Mouse (Mus musculus): ENCODE data around the gene Rfc5. TPM values are rescaled to one million over a fixed set of nuclear protein-coding genes. Genes with fewer than 3 reads are reported as not detected.

The Rfc5 gene
- polyA plus RNA-seq, 1 experiment from 2014 or later, result 73.7 TPM

DNA sequence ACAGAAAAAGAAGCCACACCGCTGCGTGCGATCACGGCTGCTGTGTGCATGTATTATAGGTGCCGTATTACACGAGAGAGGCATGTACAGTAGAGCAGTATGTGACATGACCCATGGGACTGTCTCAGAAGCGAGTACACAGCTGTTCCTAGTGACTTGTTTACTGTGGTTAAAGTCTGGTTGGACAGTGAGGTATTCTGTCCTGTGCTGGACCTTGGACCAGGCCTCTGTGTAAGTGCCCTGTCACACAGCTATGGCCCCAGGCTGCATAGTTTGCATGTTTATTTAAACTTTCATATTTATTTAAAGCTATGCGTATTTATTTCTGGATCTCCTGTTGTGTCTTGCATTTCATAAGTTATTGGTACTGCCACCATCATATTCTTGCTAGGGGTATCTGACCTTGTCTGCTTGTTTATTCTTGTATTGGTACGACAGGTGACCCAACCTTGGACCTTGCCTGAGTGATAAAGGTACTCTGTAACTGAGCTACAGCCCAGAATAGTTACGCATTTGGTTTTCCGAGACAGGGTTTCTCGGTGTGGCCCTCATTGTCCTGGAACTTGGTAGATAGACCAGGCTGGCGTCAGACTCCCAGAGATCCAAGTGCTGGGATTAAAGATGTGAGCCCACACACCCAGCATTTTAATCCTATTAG, 22.8 kb downstream of the Rfc5 start:
- H3K27ac ChIP-seq (ENCODE audit: low read depth, low read length), result no peak overlapping the region
- no peaks in the 10 kb centered on the region for H3K27me3 ChIP-seq (ENCODE audit: control insufficient read depth, insufficient read depth, low read length)
- ATAC-seq (replicated peaks; ENCODE audit: insufficient number of reproducible peaks, low FRiP score, low TSS enrichment), result no peak
- no peak overlapping the region for H3K9ac ChIP-seq (ENCODE audit: low read depth, low read length)
- no peak overlapping the region for H3K4me3 ChIP-seq (ENCODE audit: low read depth, low read length)
- peaks cover 24% of the 10 kb centered on the region for H3K36me3 ChIP-seq (ENCODE audit: control insufficient read depth, insufficient read depth, low read length)
- H3K9me3 ChIP-seq (replicated peaks; ENCODE audit: control insufficient read depth, low read length), result no peaks in the 10 kb centered on the region
- H3K4me1 ChIP-seq (ENCODE audit: control insufficient read depth, insufficient read depth, low read length), result peaks cover 23% of the 10 kb centered on the region
- WGBS (ENCODE audit: insufficient replicate concordance), result 92% methylated on average over 13 of the region's 13 CpGs
- no peak overlapping the region for H3K4me2 ChIP-seq

- Histone ChIP-seq H3K27me3 (ENCODE audit: control insufficient read depth, insufficient read depth, low read length) (no peaks in the 10 kb centered on the region), H3K4me2 (no peak overlapping the region), H3K27ac (ENCODE audit: low read depth, low read length) (no peak overlapping the region), H3K9me3 (replicated peaks; ENCODE audit: control insufficient read depth, low read length) (no peaks in the 10 kb centered on the region), H3K36me3 (ENCODE audit: control insufficient read depth, insufficient read depth, low read length) (peaks cover 21% of the 10 kb centered on the region), H3K4me1 (ENCODE audit: control insufficient read depth, insufficient read depth, low read length) (peaks cover 36% of the 10 kb centered on the region), H3K9ac (ENCODE audit: low read depth, low read length) (no peak overlapping the region), H3K4me3 (ENCODE audit: low read depth, low read length) (no peak overlapping the region)
- no peak for ATAC-seq (replicated peaks; ENCODE audit: insufficient number of reproducible peaks, low FRiP score, low TSS enrichment)
- 77% methylated on average over 3 of the region's 3 CpGs for WGBS (ENCODE audit: insufficient replicate concordance)
These were observed 24.0 kb downstream of the Rfc5 start for GRCm38 (mm10) chr5:117364821-117365220.

GRCm38 (mm10) chr5:117363066-117363782, 25.6 kb downstream of the Rfc5 start:
- Histone ChIP-seq H3K4me3 (ENCODE audit: low read depth, low read length) (no peak overlapping the region), H3K9ac (ENCODE audit: low read depth, low read length) (0 out of 2 replicates have a peak overlapping the region, but pooled peaks have one; percentile 46), H3K27ac (ENCODE audit: low read depth, low read length) (peak overlapping the region; percentile 35; the same call in 1 of the 2 replicates), H3K27me3 (ENCODE audit: control insufficient read depth, insufficient read depth, low read length) (no peaks in the 10 kb centered on the region), H3K9me3 (replicated peaks; ENCODE audit: control insufficient read depth, low read length) (no peaks in the 10 kb centered on the region), H3K4me2 (peak overlapping the region; percentile 16; the same call in 1 of the 2 replicates), H3K36me3 (ENCODE audit: control insufficient read depth, insufficient read depth, low read length) (peaks cover 11% of the 10 kb centered on the region; the same call in 1 of the 2 replicates), H3K4me1 (ENCODE audit: control insufficient read depth, insufficient read depth, low read length) (peaks cover 45% of the 10 kb centered on the region)
- ATAC-seq (replicated peaks; ENCODE audit: insufficient number of reproducible peaks, low FRiP score, low TSS enrichment), result peak; percentile 50; the same call in 1 of the 2 replicates
- 42% methylated on average over 15 of the region's 15 CpGs for WGBS (ENCODE audit: insufficient replicate concordance)

GRCm38 (mm10) chr5:117361590-117361989, 27.3 kb downstream of the Rfc5 start:
- Histone ChIP-seq H3K9me3 (replicated peaks; ENCODE audit: control insufficient read depth, low read length) (no peaks in the 10 kb centered on the region), H3K9ac (ENCODE audit: low read depth, low read length) (no peak overlapping the region), H3K4me2 (no peak overlapping the region), H3K36me3 (ENCODE audit: control insufficient read depth, insufficient read depth, low read length) (peaks cover 9% of the 10 kb centered on the region; the same call in 1 of the 2 replicates), H3K27me3 (ENCODE audit: control insufficient read depth, insufficient read depth, low read length) (no peaks in the 10 kb centered on the region), H3K27ac (ENCODE audit: low read depth, low read length) (no peak overlapping the region), H3K4me1 (ENCODE audit: control insufficient read depth, insufficient read depth, low read length) (peaks cover 49% of the 10 kb centered on the region), H3K4me3 (ENCODE audit: low read depth, low read length) (no peak overlapping the region)
- ATAC-seq (replicated peaks; ENCODE audit: insufficient number of reproducible peaks, low FRiP score, low TSS enrichment), result no peak
- 81% methylated on average over 4 of the region's 4 CpGs for WGBS (ENCODE audit: insufficient replicate concordance)

- ATAC-seq (replicated peaks; ENCODE audit: insufficient number of reproducible peaks, low FRiP score, low TSS enrichment), result peak; percentile 49
- Histone ChIP-seq H3K27ac (ENCODE audit: low read depth, low read length) (peak overlapping the region; percentile 87), H3K36me3 (ENCODE audit: control insufficient read depth, insufficient read depth, low read length) (peaks cover 5% of the 10 kb centered on the region; the same call in 1 of the 2 replicates), H3K4me1 (ENCODE audit: control insufficient read depth, insufficient read depth, low read length) (peaks cover 51% of the 10 kb centered on the region), H3K4me2 (peak overlapping the region; percentile 49), H3K27me3 (ENCODE audit: control insufficient read depth, insufficient read depth, low read length) (no peaks in the 10 kb centered on the region), H3K9ac (ENCODE audit: low read depth, low read length) (peak overlapping the region; percentile 63; the same call in 1 of the 2 replicates), H3K9me3 (replicated peaks; ENCODE audit: control insufficient read depth, low read length) (no peaks in the 10 kb centered on the region), H3K4me3 (ENCODE audit: low read depth, low read length) (no peak overlapping the region; the same call in 1 of the 2 replicates)
- WGBS (ENCODE audit: insufficient replicate concordance), result 27% methylated on average over 13 of the region's 13 CpGs
These were observed 28.0 kb downstream of the Rfc5 start for GRCm38 (mm10) chr5:117360631-117361541.

- H3K4me1 ChIP-seq (ENCODE audit: control insufficient read depth, insufficient read depth, low read length), result peaks cover 53% of the 10 kb centered on the region
- ATAC-seq (replicated peaks; ENCODE audit: insufficient number of reproducible peaks, low FRiP score, low TSS enrichment), result no peak
These were observed 28.7 kb downstream of the Rfc5 start for GRCm38 (mm10) chr5:117360228-117360515.

DNA sequence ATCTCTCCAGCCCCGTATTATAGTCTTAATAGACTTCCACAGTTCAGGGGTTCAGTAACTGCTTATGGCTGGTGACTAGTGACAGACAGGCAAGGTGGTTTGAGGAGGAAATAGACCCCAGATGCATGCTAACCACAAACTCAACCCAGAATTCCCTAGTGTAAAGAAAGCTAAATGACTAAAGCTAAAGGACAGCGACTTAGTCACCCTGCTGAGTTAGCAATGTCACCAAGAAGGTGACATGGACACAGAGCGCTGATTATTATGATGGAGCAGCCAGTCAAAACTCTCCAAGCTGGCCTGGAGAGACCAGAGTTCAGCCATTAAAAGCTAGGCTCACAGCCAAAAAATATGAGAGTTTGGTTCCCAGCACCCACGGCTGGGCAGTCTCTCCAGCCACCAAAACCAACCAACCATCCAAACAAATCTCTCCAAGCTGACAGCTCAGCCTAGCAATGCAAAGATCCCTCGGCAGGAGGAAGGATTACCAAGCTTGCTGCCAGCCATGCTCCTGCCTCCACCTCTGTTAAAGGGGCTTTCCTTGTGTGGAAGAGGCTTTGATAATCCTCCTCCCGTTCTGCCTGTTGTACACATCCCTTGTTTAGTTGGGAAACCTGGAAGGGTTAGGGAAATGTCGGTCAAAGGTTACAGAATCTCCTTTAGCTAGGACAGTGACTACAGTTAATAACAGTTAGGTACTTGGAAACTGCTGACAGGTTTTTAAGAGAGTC, 29.2 kb downstream of the Rfc5 start:
- H3K27me3 ChIP-seq (ENCODE audit: control insufficient read depth, insufficient read depth, low read length), result no peaks in the 10 kb centered on the region
- peaks cover 53% of the 10 kb centered on the region for H3K4me1 ChIP-seq (ENCODE audit: control insufficient read depth, insufficient read depth, low read length)
- 41% methylated on average over 7 of the region's 7 CpGs for WGBS (ENCODE audit: insufficient replicate concordance)
- peak overlapping the region; percentile 49 for H3K4me2 ChIP-seq
- ATAC-seq (replicated peaks; ENCODE audit: insufficient number of reproducible peaks, low FRiP score, low TSS enrichment), result no peak
- no peak overlapping the region for H3K9ac ChIP-seq (ENCODE audit: low read depth, low read length)
- peaks cover 3% of the 10 kb centered on the region; the same call in 1 of the 2 replicates for H3K36me3 ChIP-seq (ENCODE audit: control insufficient read depth, insufficient read depth, low read length)
- H3K4me3 ChIP-seq (ENCODE audit: low read depth, low read length), result no peak overlapping the region
- H3K9me3 ChIP-seq (replicated peaks; ENCODE audit: control insufficient read depth, low read length), result no peaks in the 10 kb centered on the region
- H3K27ac ChIP-seq (ENCODE audit: low read depth, low read length), result peak overlapping the region; percentile 87

More at GRCm38 (mm10) chr5:117360228-117360515, 28.7 kb downstream of the Rfc5 start:
- Histone ChIP-seq H3K9me3 (replicated peaks; ENCODE audit: control insufficient read depth, low read length) (no peaks in the 10 kb centered on the region), H3K4me2 (peak overlapping the region; percentile 49), H3K9ac (ENCODE audit: low read depth, low read length) (no peak overlapping the region), H3K27me3 (ENCODE audit: control insufficient read depth, insufficient read depth, low read length) (no peaks in the 10 kb centered on the region), H3K36me3 (ENCODE audit: control insufficient read depth, insufficient read depth, low read length) (peaks cover 3% of the 10 kb centered on the region; the same call in 1 of the 2 replicates), H3K27ac (ENCODE audit: low read depth, low read length) (peak overlapping the region; percentile 87), H3K4me3 (ENCODE audit: low read depth, low read length) (no peak overlapping the region)
- WGBS (ENCODE audit: insufficient replicate concordance), result 38% methylated on average over 13 of the region's 13 CpGs

Measured in heart, embryonic 11.5 days (tissue).